Mouse (Mus musculus) ES-E14 (cell line): Measurements from ENCODE around the gene Gpm6b. TPM values are rescaled to one million over a fixed set of nuclear protein-coding genes. Genes with fewer than 3 reads are reported as not detected.

Experiments used
- DNase-seq: peaks from one replicate; pipeline ENCODE4 v3.0.0-alpha.2; 2013; ENCODE audit warnings: low read depth, low spot score
- H3K27ac ChIP-seq: 2 replicates; pipeline ENCODE4 v1.5.1; 2012; ENCODE audit warnings: low read depth, mild to moderate bottlenecking, low read length, moderate library complexity, mixed read lengths; ENCODE audit not compliant: poor library complexity, insufficient read depth, severe bottlenecking
- H3K36me3 ChIP-seq: 2 replicates; pipeline ENCODE4 v1.6.1; 2012; ENCODE audit warnings: mild to moderate bottlenecking, low read length, moderate library complexity, mixed read lengths; ENCODE audit not compliant: control insufficient read depth, poor library complexity, insufficient read depth, severe bottlenecking
- H3K4me1 ChIP-seq, 2 experiments: fragments of 150-350 bp in 1 of 2; sonication (generic) in 1 of 2; 2 replicates each; pipeline ENCODE4 v1.6.1; 2012; ENCODE audit warnings: low read length in 2 of 2, mild to moderate bottlenecking in 1 of 2, mixed read lengths in 1 of 2; ENCODE audit not compliant: control insufficient read depth in 2 of 2, insufficient read depth in 2 of 2, poor library complexity in 1 of 2
- H3K4me3 ChIP-seq, 2 experiments: fragments of 150-350 bp in 1 of 2; sonication (generic) in 1 of 2; 2 replicates each; pipeline ENCODE4 v1.5.1; 2012; ENCODE audit warnings: low read length in 2 of 2, low read depth in 1 of 2, mild to moderate bottlenecking in 1 of 2, mixed read lengths in 1 of 2; ENCODE audit not compliant: insufficient read depth in 1 of 2, poor library complexity in 1 of 2, severe bottlenecking in 1 of 2
- H3K9ac ChIP-seq: 2 replicates; pipeline ENCODE4 v1.6.1; 2012; ENCODE audit warnings: low read depth, mild to moderate bottlenecking, low read length, mixed read lengths; ENCODE audit not compliant: poor library complexity, insufficient read depth, severe bottlenecking
- H3K9me3 ChIP-seq: fragments of 150-350 bp; sonication (generic); 2 replicates; pipeline ENCODE4 v1.6.1; 2012; ENCODE audit warnings: low read depth, mild to moderate bottlenecking, low read length; ENCODE audit not compliant: control insufficient read depth, insufficient read depth
- CHD2 ChIP-seq: IDR thresholded peaks from 2 replicates; pipeline ENCODE4 v1.6.1; 2014; ENCODE audit warnings: mild to moderate bottlenecking, low read depth, low read length, inconsistent platforms
- HCFC1 ChIP-seq: IDR thresholded peaks from 2 replicates; pipeline ENCODE4 v1.6.1; 2012; ENCODE audit warnings: low read length, inconsistent platforms, borderline replicate concordance; ENCODE audit not compliant: insufficient read depth
- MAFK ChIP-seq: IDR thresholded peaks from 2 replicates; pipeline ENCODE4 v1.6.1; 2014; ENCODE audit warnings: mild to moderate bottlenecking, low read depth, low read length, inconsistent platforms; ENCODE audit not compliant: insufficient read depth
- ZC3H11A ChIP-seq: IDR thresholded peaks from 2 replicates; pipeline ENCODE4 v1.6.1; 2012; ENCODE audit warnings: low read depth, mild to moderate bottlenecking, inconsistent platforms, low read length, borderline replicate concordance
- ZNF384 ChIP-seq: IDR thresholded peaks from 2 replicates; pipeline ENCODE4 v1.6.1; 2012; ENCODE audit warnings: low read depth, low read length, inconsistent platforms
- in situ Hi-C, 2 experiments: fragments of 600-800 bp; cut with MboI; formaldehyde crosslinking; loops; one replicate each; pipeline ENCODE4 v1.15.1; 2025; ENCODE audit warnings: low sequenced_read_pairs in 2 of 2, inconsistent platforms in 1 of 2; ENCODE audit not compliant: unreplicated experiment in 2 of 2
- total RNA-seq: library from RNA; depleted of rRNA; stranded (reverse); fragments of 300-350 nt; gene quantifications from 2 replicates; pipeline ENCODE4 v1.2.3, GENCODE M21; 2012

Gpm6b gene
- total RNA-seq, 1 experiment = 1.0 TPM

- H3K4me1 ChIP-seq = no peaks in the 10 kb centered on the region
- no peaks in the 10 kb centered on the region for H3K36me3 ChIP-seq
- H3K9me3 ChIP-seq = no peaks in the 10 kb centered on the region
- no peak overlapping the region for H3K27ac ChIP-seq
- no peak overlapping the region for H3K9ac ChIP-seq
- DNase-seq = no peak
- TF ChIP-seq HCFC1 (no peak), ZNF384 (no peak), MAFK (no peak), ZC3H11A (no peak), CHD2 (no peak)
- H3K4me3 ChIP-seq = no peak overlapping the region
- in situ Hi-C loops = no loop called here
These were observed 52.6 kb downstream of the Gpm6b start for GRCm38 (mm10) chrX:166291266-166291665.

DNA sequence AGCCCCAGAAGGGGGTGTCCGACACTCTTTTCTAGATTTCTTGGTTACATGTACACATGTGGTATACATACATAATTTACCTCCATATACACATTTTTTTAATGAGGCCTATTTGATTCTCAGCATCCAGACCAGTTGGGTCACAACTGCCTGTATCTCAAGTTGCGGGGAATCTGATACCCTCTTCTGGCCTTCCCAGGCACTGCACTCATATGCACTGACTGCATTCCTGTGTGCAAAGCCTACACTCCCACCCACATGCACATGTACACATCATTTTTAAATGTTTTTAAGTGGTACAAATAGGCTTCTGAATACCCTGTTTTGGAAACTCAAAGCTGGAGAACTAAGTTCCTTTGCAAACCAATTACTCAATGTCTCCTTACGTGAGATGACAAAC, 54.8 kb downstream of the Gpm6b start:
- in situ Hi-C loops = no loop called here
- no peaks in the 10 kb centered on the region for H3K36me3 ChIP-seq
- H3K9ac ChIP-seq = no peak overlapping the region
- no peaks in the 10 kb centered on the region for H3K9me3 ChIP-seq
- no peak for DNase-seq
- no peak overlapping the region for H3K4me3 ChIP-seq
- no peak overlapping the region for H3K27ac ChIP-seq
- TF ChIP-seq MAFK = no peak
- no peak for TF ChIP-seq HCFC1
- TF ChIP-seq ZNF384 = no peak
- no peak for TF ChIP-seq ZC3H11A
- TF ChIP-seq CHD2 = no peak
- no peaks in the 10 kb centered on the region for H3K4me1 ChIP-seq

- Histone ChIP-seq H3K4me1 (no peaks in the 10 kb centered on the region), H3K36me3 (no peaks in the 10 kb centered on the region), H3K9ac (no peak overlapping the region), H3K9me3 (no peaks in the 10 kb centered on the region), H3K27ac (no peak overlapping the region), H3K4me3 (no peak overlapping the region)
- DNase-seq = no peak
- in situ Hi-C loops = no loop called here
- TF ChIP-seq CHD2 = no peak
- no peak for TF ChIP-seq ZNF384
- TF ChIP-seq HCFC1 = no peak
- no peak for TF ChIP-seq MAFK
- TF ChIP-seq ZC3H11A = no peak
These were observed 64.1 kb downstream of the Gpm6b start for GRCm38 (mm10) chrX:166302791-166303190.

- no peak for TF ChIP-seq ZC3H11A
- no peak for TF ChIP-seq CHD2
- no peak for TF ChIP-seq HCFC1
- Histone ChIP-seq H3K9ac (no peak overlapping the region), H3K36me3 (no peaks in the 10 kb centered on the region), H3K9me3 (no peaks in the 10 kb centered on the region), H3K4me3 (no peak overlapping the region), H3K27ac (no peak overlapping the region), H3K4me1 (no peaks in the 10 kb centered on the region)
- no peak for DNase-seq
- in situ Hi-C loops = no loop called here
These were observed 65.6 kb downstream of the Gpm6b start for GRCm38 (mm10) chrX:166304355-166304754.

- Histone ChIP-seq H3K4me1 (no peaks in the 10 kb centered on the region), H3K36me3 (no peaks in the 10 kb centered on the region), H3K9ac (no peak overlapping the region), H3K9me3 (no peaks in the 10 kb centered on the region), H3K4me3 (no peak overlapping the region), H3K27ac (no peak overlapping the region)
- in situ Hi-C loops = no loop called here
- TF ChIP-seq ZNF384 = no peak
- TF ChIP-seq CHD2 = no peak
- TF ChIP-seq ZC3H11A = no peak
- TF ChIP-seq MAFK = no peak
- no peak for TF ChIP-seq HCFC1
- no peak for DNase-seq
These were observed 68.9 kb downstream of the Gpm6b start for GRCm38 (mm10) chrX:166307437-166308222.
